Mouse (Mus musculus): ENCODE measurements around the gene Lekr1.

DNA sequence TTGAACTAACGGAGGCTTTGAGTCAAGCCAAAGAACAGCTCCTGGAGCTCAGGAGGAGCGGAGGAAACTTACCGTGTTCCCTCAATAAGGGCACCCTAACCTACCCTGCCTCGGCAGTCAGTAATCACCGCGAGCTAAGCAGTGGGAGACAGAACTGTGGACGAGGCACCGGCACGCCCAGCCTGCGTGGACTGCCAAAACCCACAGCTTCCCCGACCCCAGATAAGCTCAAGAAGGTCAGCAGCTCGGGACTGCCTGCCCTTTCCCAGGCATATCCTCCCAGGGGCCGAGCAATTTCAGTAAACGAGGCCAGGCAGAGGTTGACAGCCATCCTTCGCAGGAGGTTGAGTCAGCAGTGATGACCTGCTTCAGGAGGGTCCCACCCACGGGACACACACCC, 164.8 kb downstream of the Lekr1 start:
- no peak for TF ChIP-seq CTCF (IDR thresholded peaks at IDR 0.05 in 2 of 3, conservative IDR thresholded peaks at IDR 0.05 in 1 of 3; ENCODE audit: control insufficient read depth in 1 of 3, insufficient read depth in 1 of 3, low read depth in 2 of 3, low read length in 3 of 3, poor library complexity in 1 of 3, severe bottlenecking in 1 of 3)
- TF ChIP-seq ETS1 (IDR thresholded peaks at IDR 0.05; ENCODE audit: low read depth, low read length): no peak
- no peak for TF ChIP-seq MAFK (IDR thresholded peaks at IDR 0.05; ENCODE audit: borderline replicate concordance, low read depth, low read length)
- no peak for TF ChIP-seq EP300 (IDR thresholded peaks at IDR 0.05; ENCODE audit: low read depth in 1 of 2, low read length in 2 of 2)
- TF ChIP-seq UBTF (IDR thresholded peaks at IDR 0.05; ENCODE audit: borderline replicate concordance, insufficient read depth, low read depth, low read length): no peak

Data from MEL (cell line).